Mouse (Mus musculus) midbrain, embryonic 13.5 days (tissue): ENCODE results near the gene Rptor. TPM values are rescaled to one million over a fixed set of nuclear protein-coding genes. Genes with fewer than 3 reads are reported as not detected.

Experiments
- ATAC-seq: fragments of 200-750 bp; cut with Nextera tagmentation; 2 replicates; pipeline ENCODE4 v1.8.0; 2017; ENCODE audit warnings: mild to moderate bottlenecking, moderate TSS enrichment, moderate library complexity
- H3K27ac ChIP-seq: fragments of 300-500 bp; sonication (generic); 2 replicates; pipeline ENCODE4 v1.5.1; 2015; ENCODE audit warnings: inconsistent platforms, mild to moderate bottlenecking, moderate library complexity
- H3K27me3 ChIP-seq: fragments of 300-500 bp; sonication (generic); 2 replicates; pipeline ENCODE4 v1.6.1; 2015; ENCODE audit warnings: mild to moderate bottlenecking, inconsistent platforms
- H3K36me3 ChIP-seq: fragments of 300-500 bp; sonication (generic); 2 replicates; pipeline ENCODE4 v1.6.1; 2015; ENCODE audit warnings: mild to moderate bottlenecking, inconsistent platforms
- H3K4me1 ChIP-seq: fragments of 300-500 bp; sonication (generic); replicated peaks from 2 replicates; pipeline ENCODE4 v1.6.1; 2015; ENCODE audit warnings: inconsistent platforms
- H3K4me2 ChIP-seq: fragments of 300-500 bp; sonication (generic); replicated peaks from 2 replicates; pipeline ENCODE4 v1.6.1; 2015; ENCODE audit warnings: moderate library complexity, mild to moderate bottlenecking, inconsistent platforms
- H3K4me3 ChIP-seq: fragments of 300-500 bp; sonication (generic); replicated peaks from 2 replicates; pipeline ENCODE4 v1.5.1; 2015; ENCODE audit warnings: mild to moderate bottlenecking, inconsistent platforms
- H3K9ac ChIP-seq: fragments of 300-500 bp; sonication (generic); replicated peaks from 2 replicates; pipeline ENCODE4 v1.6.1; 2015; ENCODE audit warnings: mild to moderate bottlenecking, inconsistent platforms
- H3K9me3 ChIP-seq: fragments of 300-500 bp; sonication (generic); 2 replicates; pipeline ENCODE4 v1.6.1; 2016; ENCODE audit warnings: mild to moderate bottlenecking, inconsistent platforms
- WGBS: fragments of 180-500 bp; shearing (Covaris S2); methylation state at CpG from one replicate; pipeline ENCODE4 v1.1.7; 2015; 5-methylcytosine and 5-hydroxymethylcytosine counted together
- polyA plus RNA-seq: library from polyadenylated mRNA; unstranded; fragments of >200 nt; fragmentation: Nextera tagmentation; extraction: Ambion mirVana; gene quantifications from 2 replicates; pipeline ENCODE4 v1.2.1, GENCODE M21; 2015

The Rptor gene
- polyA plus RNA-seq, 1 experiment from 2014 or later, result 11.7 TPM

GRCm38 (mm10) chr11:119611496-119611895 lies 8.8 kb downstream of the Rptor start:
- Histone ChIP-seq H3K4me1 (peaks cover 3% of the 10 kb centered on the region; the same call in 1 of the 2 replicates), H3K4me3 (no peak overlapping the region), H3K36me3 (peaks cover 10% of the 10 kb centered on the region), H3K4me2 (no peak overlapping the region), H3K9ac (no peak overlapping the region), H3K27me3 (no peaks in the 10 kb centered on the region), H3K9me3 (no peaks in the 10 kb centered on the region), H3K27ac (no peak overlapping the region)
- no peak for ATAC-seq
- WGBS, result 99% methylated on average over 6 of the region's 6 CpGs

DNA sequence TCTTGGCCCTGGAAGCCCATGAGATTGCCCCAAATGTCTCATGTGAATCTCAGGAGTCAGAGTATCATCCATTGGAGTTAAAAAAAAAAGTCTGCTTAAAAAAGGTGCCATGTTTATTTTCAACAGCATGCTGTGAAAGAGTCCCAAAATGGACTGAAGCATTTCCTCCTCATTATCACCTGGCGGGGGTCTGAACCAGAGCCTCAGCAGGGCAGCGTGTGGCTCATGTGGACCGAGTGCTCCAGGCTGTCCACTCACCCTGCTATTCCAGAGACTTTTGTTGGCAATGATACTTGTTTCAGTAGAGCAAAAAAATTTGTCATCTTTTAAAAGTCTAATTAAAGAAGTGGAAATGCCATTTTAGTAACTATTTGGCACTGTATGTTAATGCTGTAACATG lies 9.5 kb downstream of the Rptor start:
- Histone ChIP-seq H3K9me3 (no peaks in the 10 kb centered on the region), H3K4me3 (no peak overlapping the region), H3K27me3 (no peaks in the 10 kb centered on the region), H3K4me1 (no peaks in the 10 kb centered on the region), H3K27ac (no peak overlapping the region), H3K36me3 (peaks cover 8% of the 10 kb centered on the region), H3K4me2 (no peak overlapping the region), H3K9ac (no peak overlapping the region)
- ATAC-seq, result no peak
- WGBS, result 92% methylated on average over 3 of the region's 3 CpGs

DNA sequence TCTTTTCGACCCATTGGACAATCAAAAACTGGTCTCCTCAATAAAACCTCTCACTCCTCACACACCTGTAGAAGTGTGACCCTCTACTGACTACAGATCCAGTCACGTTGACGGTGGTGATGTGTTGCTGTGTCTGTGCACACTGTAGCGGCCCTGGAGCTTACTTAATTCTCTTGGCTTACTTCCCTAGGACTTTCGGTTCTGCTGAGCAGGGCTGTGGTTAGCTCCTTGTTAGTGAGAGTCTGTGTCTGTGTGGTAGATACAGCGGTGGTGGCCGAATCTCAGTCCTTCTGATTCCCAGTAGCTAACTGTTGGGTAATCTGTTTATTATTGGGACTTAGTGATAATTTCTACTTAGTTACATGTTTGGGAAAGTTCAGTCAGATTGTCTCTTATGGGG lies 12.4 kb downstream of the Rptor start:
- WGBS, result 93% methylated on average over 7 of the region's 7 CpGs
- Histone ChIP-seq H3K36me3 (no peaks in the 10 kb centered on the region), H3K4me1 (no peaks in the 10 kb centered on the region; the same call in 1 of the 2 replicates), H3K4me3 (no peak overlapping the region), H3K9ac (no peak overlapping the region), H3K27me3 (no peaks in the 10 kb centered on the region), H3K9me3 (no peaks in the 10 kb centered on the region), H3K4me2 (no peak overlapping the region), H3K27ac (no peak overlapping the region)
- ATAC-seq, result no peak

DNA sequence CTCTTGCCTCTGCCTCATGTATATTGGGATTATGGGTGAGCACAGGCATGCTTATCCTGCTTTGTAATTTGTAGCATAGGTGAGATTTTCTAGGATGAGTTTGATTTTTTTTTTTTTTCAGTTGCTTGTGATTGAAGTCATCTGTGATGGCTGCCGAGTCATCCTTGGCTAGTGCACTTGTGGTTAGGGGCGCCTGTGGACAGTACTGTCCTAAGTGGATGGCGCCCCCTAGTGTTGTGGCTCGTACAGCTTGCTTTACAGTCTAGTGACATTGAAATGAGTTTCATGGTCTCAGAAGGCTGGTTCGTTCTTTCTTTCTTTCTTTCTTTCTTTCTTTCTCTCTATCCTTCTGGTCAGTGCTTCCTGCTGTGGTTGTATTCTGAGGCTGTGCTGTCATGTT lies 16.1 kb downstream of the Rptor start:
- Histone ChIP-seq H3K9ac (no peak overlapping the region), H3K27ac (no peak overlapping the region), H3K4me2 (no peak overlapping the region), H3K27me3 (no peaks in the 10 kb centered on the region), H3K36me3 (no peaks in the 10 kb centered on the region), H3K4me1 (peaks cover 2% of the 10 kb centered on the region; the same call in 1 of the 2 replicates), H3K9me3 (no peaks in the 10 kb centered on the region), H3K4me3 (no peak overlapping the region)
- WGBS, result 58% methylated on average over 5 of the region's 5 CpGs
- no peak for ATAC-seq

- H3K4me3 ChIP-seq, result no peak overlapping the region
- peaks cover 7% of the 10 kb centered on the region; the same call in 1 of the 2 replicates for H3K4me1 ChIP-seq
- H3K36me3 ChIP-seq, result no peaks in the 10 kb centered on the region
- no peaks in the 10 kb centered on the region for H3K27me3 ChIP-seq
- no peaks in the 10 kb centered on the region for H3K9me3 ChIP-seq
- no peak overlapping the region for H3K4me2 ChIP-seq
- 74% methylated on average over 3 of the region's 3 CpGs for WGBS
- no peak for ATAC-seq
- no peak overlapping the region for H3K27ac ChIP-seq
- H3K9ac ChIP-seq, result no peak overlapping the region
These were observed 18.6 kb downstream of the Rptor start for GRCm38 (mm10) chr11:119621266-119621665.

DNA sequence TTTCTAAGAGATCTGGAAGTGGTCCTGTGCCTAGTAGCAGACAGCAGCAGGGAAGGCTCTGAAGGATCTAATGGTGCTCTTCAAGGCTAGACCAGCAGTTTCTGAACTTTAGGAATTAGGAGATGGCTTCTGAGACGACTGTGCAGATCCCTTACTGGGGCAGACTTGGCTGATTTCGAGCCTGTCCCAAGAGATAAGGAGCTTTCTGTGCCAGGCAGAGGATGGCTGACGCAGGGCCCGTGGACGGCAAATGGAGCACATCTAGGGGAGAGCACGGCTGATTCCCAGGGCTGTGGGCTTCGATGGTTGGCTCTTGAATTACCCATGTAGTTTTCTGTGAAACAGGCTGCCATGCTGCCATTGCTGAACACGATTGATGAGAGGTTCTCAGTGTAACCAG lies 21.1 kb downstream of the Rptor start:
- 91% methylated on average over 8 of the region's 8 CpGs for WGBS
- no peak overlapping the region for H3K9ac ChIP-seq
- H3K4me3 ChIP-seq, result no peak overlapping the region
- H3K4me1 ChIP-seq, result peaks cover 7% of the 10 kb centered on the region; the same call in 1 of the 2 replicates
- H3K27me3 ChIP-seq, result no peaks in the 10 kb centered on the region
- no peak overlapping the region for H3K4me2 ChIP-seq
- ATAC-seq, result no peak
- H3K36me3 ChIP-seq, result no peaks in the 10 kb centered on the region
- no peak overlapping the region for H3K27ac ChIP-seq
- H3K9me3 ChIP-seq, result no peaks in the 10 kb centered on the region

GRCm38 (mm10) chr11:119624401-119624800 lies 21.7 kb downstream of the Rptor start:
- no peak for ATAC-seq
- Histone ChIP-seq H3K4me2 (no peak overlapping the region), H3K36me3 (no peaks in the 10 kb centered on the region), H3K4me3 (no peak overlapping the region), H3K9me3 (no peaks in the 10 kb centered on the region), H3K27ac (no peak overlapping the region), H3K27me3 (no peaks in the 10 kb centered on the region), H3K4me1 (0 out of 2 replicates have a peak, but pooled peaks cover 7% of the 10 kb centered on the region), H3K9ac (no peak overlapping the region)
- 92% methylated on average over 4 of the region's 4 CpGs for WGBS

DNA sequence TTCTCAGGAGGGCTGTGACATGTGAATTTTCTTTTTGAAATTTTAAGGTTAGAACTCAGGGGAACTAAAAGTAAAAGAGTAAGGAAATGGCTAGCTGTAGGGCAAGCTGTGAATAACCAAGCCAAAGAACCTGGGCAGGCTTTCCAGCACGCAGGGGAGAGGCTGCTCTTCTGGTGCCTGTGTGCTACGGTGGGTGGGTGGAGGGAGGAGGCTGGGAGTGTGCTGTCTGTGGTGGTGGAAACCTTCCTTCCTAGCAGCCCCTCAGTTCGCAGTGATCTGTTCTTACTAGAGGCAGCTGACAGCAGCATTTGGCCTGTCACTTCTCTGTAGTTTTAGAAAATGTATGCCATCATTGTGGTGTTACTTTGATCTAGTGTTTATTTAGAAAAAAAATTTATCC lies 22.2 kb downstream of the Rptor start:
- ATAC-seq, result no peak
- H3K4me1 ChIP-seq, result peaks cover 10% of the 10 kb centered on the region; the same call in 1 of the 2 replicates
- no peak overlapping the region for H3K4me3 ChIP-seq
- 67% methylated on average over 3 of the region's 3 CpGs for WGBS
- no peaks in the 10 kb centered on the region for H3K36me3 ChIP-seq
- no peaks in the 10 kb centered on the region for H3K9me3 ChIP-seq
- H3K9ac ChIP-seq, result no peak overlapping the region
- H3K27ac ChIP-seq, result no peak overlapping the region
- H3K27me3 ChIP-seq, result no peaks in the 10 kb centered on the region
- no peak overlapping the region for H3K4me2 ChIP-seq

GRCm38 (mm10) chr11:119625476-119625875 lies 22.8 kb downstream of the Rptor start:
- H3K27me3 ChIP-seq, result no peaks in the 10 kb centered on the region
- H3K9ac ChIP-seq, result no peak overlapping the region; the same call in 1 of the 2 replicates
- WGBS, result 82% methylated on average over 6 of the region's 6 CpGs
- no peak for ATAC-seq
- H3K9me3 ChIP-seq, result no peaks in the 10 kb centered on the region
- peaks cover 14% of the 10 kb centered on the region; the same call in 1 of the 2 replicates for H3K4me1 ChIP-seq
- no peak overlapping the region for H3K27ac ChIP-seq
- H3K36me3 ChIP-seq, result no peaks in the 10 kb centered on the region
- H3K4me3 ChIP-seq, result no peak overlapping the region
- no peak overlapping the region for H3K4me2 ChIP-seq

- Histone ChIP-seq H3K4me3 (no peak overlapping the region), H3K9ac (no peak overlapping the region; the same call in 1 of the 2 replicates), H3K27me3 (no peaks in the 10 kb centered on the region), H3K4me2 (no peak overlapping the region), H3K36me3 (no peaks in the 10 kb centered on the region), H3K27ac (no peak overlapping the region), H3K9me3 (no peaks in the 10 kb centered on the region), H3K4me1 (peaks cover 14% of the 10 kb centered on the region; the same call in 1 of the 2 replicates)
- ATAC-seq, result no peak
- 90% methylated on average over 6 of the region's 6 CpGs for WGBS
These were observed 23.2 kb downstream of the Rptor start for GRCm38 (mm10) chr11:119625943-119626342.

DNA sequence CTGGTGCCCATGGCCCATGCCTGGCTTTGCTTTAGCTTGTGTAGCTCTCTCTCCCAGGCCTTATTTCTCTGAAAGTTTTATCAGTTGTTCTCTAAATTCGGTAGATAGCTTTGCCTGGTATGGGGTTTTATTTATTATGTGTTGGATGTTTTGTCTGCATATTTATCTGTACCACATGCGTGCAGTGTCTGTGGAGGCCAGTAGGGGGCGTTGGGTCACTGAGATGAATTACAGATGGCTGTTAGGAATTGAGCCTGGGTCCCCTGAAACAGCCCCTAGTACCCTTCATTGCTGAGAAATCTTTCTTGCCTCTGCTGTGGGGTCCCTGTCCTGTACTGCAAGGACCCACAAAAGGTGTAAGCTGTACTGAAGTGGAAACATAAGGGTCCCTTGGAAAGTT lies 24.5 kb downstream of the Rptor start:
- Histone ChIP-seq H3K4me3 (no peak overlapping the region), H3K27ac (no peak overlapping the region), H3K4me1 (peaks cover 14% of the 10 kb centered on the region; the same call in 1 of the 2 replicates), H3K4me2 (no peak overlapping the region), H3K36me3 (no peaks in the 10 kb centered on the region), H3K9ac (no peak overlapping the region), H3K9me3 (no peaks in the 10 kb centered on the region), H3K27me3 (no peaks in the 10 kb centered on the region)
- no peak for ATAC-seq
- 72% methylated on average over 3 of the region's 3 CpGs for WGBS

DNA sequence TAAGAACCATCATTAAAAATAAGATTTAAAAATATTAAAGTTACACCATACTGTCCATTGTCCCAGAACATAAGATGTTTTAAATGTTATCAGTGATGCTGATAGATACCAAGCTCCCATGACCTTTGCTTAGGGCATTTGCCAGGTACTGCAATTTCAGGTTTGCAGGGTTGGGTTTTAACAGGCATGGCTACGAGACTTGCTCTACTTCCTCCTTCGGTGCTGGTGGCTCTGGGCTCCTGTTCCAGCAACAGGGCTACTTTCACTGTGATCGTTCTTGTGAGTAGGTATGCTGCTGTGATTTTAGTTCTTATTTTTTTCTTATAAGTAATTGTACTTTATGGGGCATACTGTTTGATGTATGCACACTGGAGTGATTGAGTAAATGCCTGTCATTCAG lies 26.4 kb downstream of the Rptor start:
- no peaks in the 10 kb centered on the region for H3K9me3 ChIP-seq
- H3K36me3 ChIP-seq, result no peaks in the 10 kb centered on the region
- no peak overlapping the region for H3K9ac ChIP-seq
- WGBS, result 94% methylated on average over 3 of the region's 3 CpGs
- H3K4me1 ChIP-seq, result peaks cover 15% of the 10 kb centered on the region; the same call in 1 of the 2 replicates
- no peak overlapping the region for H3K4me3 ChIP-seq
- no peak overlapping the region for H3K27ac ChIP-seq
- H3K27me3 ChIP-seq, result no peaks in the 10 kb centered on the region
- ATAC-seq, result no peak
- H3K4me2 ChIP-seq, result no peak overlapping the region

- no peaks in the 10 kb centered on the region for H3K27me3 ChIP-seq
- H3K4me2 ChIP-seq, result no peak overlapping the region
- peaks cover 18% of the 10 kb centered on the region; the same call in 1 of the 2 replicates for H3K4me1 ChIP-seq
- 81% methylated on average over 5 of the region's 5 CpGs for WGBS
- ATAC-seq, result no peak
- H3K36me3 ChIP-seq, result no peaks in the 10 kb centered on the region
- H3K9me3 ChIP-seq, result no peaks in the 10 kb centered on the region
- H3K27ac ChIP-seq, result no peak overlapping the region
- H3K4me3 ChIP-seq, result no peak overlapping the region
- H3K9ac ChIP-seq, result no peak overlapping the region
These were observed 27.6 kb downstream of the Rptor start for GRCm38 (mm10) chr11:119630329-119630728.
